Mouse (Mus musculus): ENCODE data around the gene Zdhhc8.

DNA sequence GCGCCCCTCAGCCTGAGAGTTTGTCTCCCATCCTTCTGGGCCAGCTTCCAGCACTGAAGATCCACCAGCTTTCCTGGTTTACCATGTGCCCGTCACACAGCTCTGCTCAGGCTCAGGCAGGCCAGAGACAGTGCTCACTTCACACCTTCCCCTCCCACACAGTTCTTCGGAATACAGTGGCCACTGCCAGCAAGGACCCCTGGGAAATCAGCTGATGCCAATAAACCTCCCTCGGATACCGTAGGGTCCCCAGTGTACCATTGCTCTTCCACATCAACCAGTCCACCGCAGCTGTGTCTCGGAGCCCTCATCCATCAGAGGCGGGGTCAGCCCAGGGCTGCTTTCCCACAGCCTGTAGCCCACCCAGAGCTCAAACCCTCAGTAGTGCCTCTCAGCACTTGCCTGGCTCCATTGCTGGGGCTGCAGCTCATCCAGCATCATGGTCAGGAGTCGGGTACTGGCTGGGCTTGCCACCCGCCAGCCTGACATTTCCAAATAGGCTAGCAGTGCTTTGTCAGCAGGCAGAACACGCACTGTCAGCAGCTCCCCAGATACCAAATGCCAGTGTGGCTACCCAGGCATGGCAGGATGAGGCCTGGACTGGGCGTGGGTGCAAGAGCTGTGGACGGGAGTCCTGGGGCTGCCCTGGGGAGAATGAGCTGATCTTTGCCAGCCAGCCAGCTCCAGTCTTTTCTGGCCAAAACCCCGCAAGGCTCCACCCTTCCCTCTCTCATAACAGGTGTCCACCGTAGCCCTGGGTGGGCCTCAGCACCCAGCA lies 40.5 kb downstream of the Zdhhc8 start:
- no peak for TF ChIP-seq POLR2A (IDR thresholded peaks at IDR 0.05; ENCODE audit: borderline replicate concordance, control insufficient read depth, low read depth, low read length)
- no peak for TF ChIP-seq CTCF (IDR thresholded peaks at IDR 0.05; ENCODE audit: control insufficient read depth, insufficient read depth, low read length)
